Mouse (Mus musculus): ENCODE results near the gene Ppp1r35. TPM values are rescaled to one million over a fixed set of nuclear protein-coding genes. Genes with fewer than 3 reads are reported as not detected.

The Ppp1r35 gene
- 10 to 100 TPM; 26.0 to 29.2 TPM for total RNA-seq (2021)
- long read RNA-seq, experiment 1, transcript Ppp1r35-201 (4 exons, 956 nt), result major isoform, 10 of 28 reads
- long read RNA-seq, experiment 1, partial matches to known transcripts, result 8 of 28 reads
- long read RNA-seq, experiment 1, other reads (novel, unspliced or antisense), result 7 of 28 reads
- long read RNA-seq, experiment 2, transcript Ppp1r35-201 (4 exons, 956 nt), result major isoform, 10 of 27 reads
- long read RNA-seq, experiment 2, partial matches to known transcripts, result 5 of 27 reads
- long read RNA-seq, experiment 2, other reads (novel, unspliced or antisense), result 12 of 27 reads

- intact Hi-C loops (cut with DNase I), result no loop called here
- peak; percentile 96 to 98 for DNase-seq (ENCODE audit: low spot score in 2 of 2)
Observed at GRCm38 (mm10) chr5:137778635-137779034, at the start of gene Ppp1r35. Gene Ppp1r35, plus strand, starts transcription at chr5:137778849.

GRCm38 (mm10) chr5:137733638-137734288 is 44.9 kb upstream of the Ppp1r35 start:
- no peak for DNase-seq (ENCODE audit: low spot score in 2 of 2)
- intact Hi-C loops (cut with DNase I), result no loop called here

GRCm38 (mm10) chr5:137734289-137735061 is 44.2 kb upstream of the Ppp1r35 start:
- DNase-seq (ENCODE audit: low spot score in 2 of 2), result peak; percentile 92 to 97
- intact Hi-C loops (cut with DNase I), result loop anchor here (5.0 kb wide), 1 partner anchor 52 kb away; the partner anchor contains the start of gene Agfg2

GRCm38 (mm10) chr5:137737400-137737940 is 41.2 kb upstream of the Ppp1r35 start:
- intact Hi-C loops (cut with DNase I), result loop anchor here (5.0 kb wide), 1 partner anchor 55 kb away; the partner anchor contains the start of gene Agfg2

GRCm38 (mm10) chr5:137738516-137738915 is 40.1 kb upstream of the Ppp1r35 start:
- no peak for DNase-seq (ENCODE audit: low spot score in 2 of 2)
- intact Hi-C loops (cut with DNase I), result loop anchor here (5.0 kb wide), 1 partner anchor 56 kb away; the partner anchor contains the start of gene Agfg2

More at GRCm38 (mm10) chr5:137737400-137737940, 41.2 kb upstream of the Ppp1r35 start:
- DNase-seq (ENCODE audit: low spot score in 2 of 2), result peak in 1 of 2 experiments; percentile 78

GRCm38 (mm10) chr5:137739471-137739870 is 39.2 kb upstream of the Ppp1r35 start:
- DNase-seq (ENCODE audit: low spot score in 2 of 2), result no peak
- intact Hi-C loops (cut with DNase I), result loop anchor here (5.0 kb wide), 1 partner anchor 57 kb away; the partner anchor contains the start of gene Agfg2

- intact Hi-C loops (cut with DNase I), result no loop called here
- DNase-seq (ENCODE audit: low spot score in 2 of 2), result no peak
Observed at GRCm38 (mm10) chr5:137740506-137740905, 38.1 kb upstream of the Ppp1r35 start.

- peak; percentile 75 to 82 for DNase-seq (ENCODE audit: low spot score in 2 of 2)
- intact Hi-C loops (cut with DNase I), result no loop called here
Observed at GRCm38 (mm10) chr5:137741023-137741931, 37.4 kb upstream of the Ppp1r35 start, which contains the start of gene Nyap1. Gene Nyap1, minus strand, starts transcription at chr5:137741607.

- intact Hi-C loops (cut with DNase I), result no loop called here
- DNase-seq (ENCODE audit: low spot score in 2 of 2), result no peak
Observed at GRCm38 (mm10) chr5:137742048-137742447, 36.6 kb upstream of the Ppp1r35 start.

GRCm38 (mm10) chr5:137742836-137743235 is 35.8 kb upstream of the Ppp1r35 start:
- intact Hi-C loops (cut with DNase I), result no loop called here

GRCm38 (mm10) chr5:137744197-137744596 is 34.5 kb upstream of the Ppp1r35 start:
- intact Hi-C loops (cut with DNase I), result no loop called here

More at GRCm38 (mm10) chr5:137742836-137743235, 35.8 kb upstream of the Ppp1r35 start:
- DNase-seq (ENCODE audit: low spot score in 2 of 2), result no peak

GRCm38 (mm10) chr5:137745214-137746171 is 33.2 kb upstream of the Ppp1r35 start, which contains the start of gene Tsc22d4:
Gene Tsc22d4, plus strand, starts transcription at chr5:137745730.
- DNase-seq (ENCODE audit: low spot score in 2 of 2), result peak; percentile 87 to 92
- intact Hi-C loops (cut with DNase I), result loop anchor here (5.0 kb wide), 1 partner anchor 88 kb away; no protein-coding TSS in a partner anchor

More at GRCm38 (mm10) chr5:137744197-137744596, 34.5 kb upstream of the Ppp1r35 start:
- no peak for DNase-seq (ENCODE audit: low spot score in 2 of 2)

- intact Hi-C loops (cut with DNase I), result loop anchor here (5.0 kb wide), 1 partner anchor 89 kb away; no protein-coding TSS in a partner anchor
- no peak for DNase-seq (ENCODE audit: low spot score in 2 of 2)
Observed at GRCm38 (mm10) chr5:137746282-137746850, 32.3 kb upstream of the Ppp1r35 start.

GRCm38 (mm10) chr5:137746851-137747325 is 31.8 kb upstream of the Ppp1r35 start:
- intact Hi-C loops (cut with DNase I), result loop anchor here (5.0 kb wide), 1 partner anchor 90 kb away; no protein-coding TSS in a partner anchor
- no peak for DNase-seq (ENCODE audit: low spot score in 2 of 2)

GRCm38 (mm10) chr5:137747326-137747961 is 31.2 kb upstream of the Ppp1r35 start:
- intact Hi-C loops (cut with DNase I), result loop anchor here (5.0 kb wide), 1 partner anchor 90 kb away; no protein-coding TSS in a partner anchor
- DNase-seq (ENCODE audit: low spot score in 2 of 2), result no peak

All from left cerebral cortex, postnatal 14 days (tissue).